Comparison of ENCODE assay signal across 27 mouse cellular contexts in the genomic region with DNA sequence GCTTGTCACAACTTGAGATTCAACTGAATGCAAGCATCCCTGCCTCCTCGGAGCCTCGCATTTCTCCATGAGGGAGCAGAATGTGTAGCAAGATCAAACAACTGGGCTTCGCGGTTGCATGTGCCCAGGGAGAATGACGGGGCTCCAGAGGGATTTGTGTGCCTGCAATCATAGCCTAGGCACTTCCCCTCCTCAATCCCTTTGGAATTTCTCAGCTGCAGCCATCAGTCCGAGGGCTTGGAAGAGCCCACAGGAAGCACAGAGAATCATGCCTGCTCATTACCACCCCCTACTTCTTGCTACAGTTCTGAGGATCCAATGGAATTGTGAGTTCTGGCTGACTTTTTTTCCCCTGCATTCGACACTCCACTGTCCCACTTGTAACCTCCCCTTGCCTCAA.
DNase-seq lines count a peak whose midpoint lies in the region; ATAC-seq lines count a peak whose summit lies in the region.
"Had no signal": no experiment of that assay in that cellular context is flagged by ENCODE, and none has a peak within 500 bp of the region (broad histone marks: within the 10 kb centered on the region; RNA-seq: fewer than 3 reads in every experiment).

No protein-coding gene starts in this region.

- H3K4me2 ChIP-seq in lung, embryonic 16.5 days (ENCODE audit: low read depth, low read length): no peak overlapping the region
- H3K4me2 ChIP-seq in embryonic facial prominence, embryonic 14.5 days (ENCODE audit: low read depth, low read length): no peak overlapping the region
- no peak overlapping the region for H3K4me2 ChIP-seq in forebrain, embryonic 11.5 days (ENCODE audit: low read depth, low read length, severe bottlenecking)
- H3K4me2 ChIP-seq: embryonic facial prominence, embryonic 15.5 days; forebrain, embryonic 12.5 days; forebrain, embryonic 15.5 days; heart, embryonic 12.5 days; heart, embryonic 15.5 days; hindbrain, embryonic 13.5 days; intestine, embryonic 15.5 days had no signal

- no peak overlapping the region for H3K27ac ChIP-seq in lung, embryonic 16.5 days (ENCODE audit: low read length)
- no peak overlapping the region for H3K27ac ChIP-seq in embryonic facial prominence, embryonic 14.5 days (replicated peaks; ENCODE audit: low read depth, low read length)
- H3K27ac ChIP-seq in forebrain, embryonic 11.5 days (ENCODE audit: low read depth, low read length): no peak overlapping the region
- H3K27ac ChIP-seq: embryonic facial prominence, embryonic 15.5 days; forebrain, embryonic 12.5 days; forebrain, embryonic 15.5 days; heart, embryonic 15.5 days; hindbrain, embryonic 10.5 days; hindbrain, embryonic 13.5 days; intestine, embryonic 15.5 days had no signal

- ATAC-seq in lung, embryonic 16.5 days (ENCODE audit: low read depth): 0 out of 2 replicates have a peak, but pooled peaks have one; percentile 8
- ATAC-seq in embryonic facial prominence, embryonic 14.5 days (ENCODE audit: low read depth): peak; percentile 37; the same call in 1 of the 2 replicates
- ATAC-seq in forebrain, embryonic 11.5 days (replicated peaks; ENCODE audit: low FRiP score): no peak
- ATAC-seq: forebrain, embryonic 15.5 days; hindbrain, embryonic 16.5 days; intestine, embryonic 15.5 days; Patski had no signal

- DNase-seq in adrenal gland, postnatal 10 days: peak; percentile 43
- no peak for DNase-seq in adrenal gland, postnatal 36 days
- DNase-seq in lung, postnatal 10 days: no peak
- peak; percentile 55 for DNase-seq in embryonic facial prominence, embryonic 14.5 days (ENCODE audit: low spot score)
- no peak for DNase-seq in forebrain, embryonic 11.5 days (ENCODE audit: low spot score)
- DNase-seq: cerebellum, adult 11 months; cerebellum, adult 2 months; cerebellum, adult 9-11 months; cerebellum, postnatal 36 days; embryo, embryonic 11 days; gastrocnemius, postnatal 10 days; gastrocnemius, postnatal 36 days; heart, postnatal 10 days; heart, postnatal 36 days; kidney, adult 11 months had no signal

- no peaks in the 10 kb centered on the region for H3K27me3 ChIP-seq in lung, embryonic 16.5 days (ENCODE audit: control insufficient read depth, insufficient read depth, low read depth, low read length)
- no peaks in the 10 kb centered on the region for H3K27me3 ChIP-seq in embryonic facial prominence, embryonic 14.5 days (replicated peaks; ENCODE audit: control insufficient read depth, insufficient read depth, low read length)
- H3K27me3 ChIP-seq in forebrain, embryonic 11.5 days (ENCODE audit: control insufficient read depth, insufficient read depth, low read length): no peaks in the 10 kb centered on the region
- H3K27me3 ChIP-seq: embryonic facial prominence, embryonic 15.5 days; forebrain, embryonic 12.5 days; forebrain, embryonic 15.5 days; heart, embryonic 12.5 days; heart, embryonic 15.5 days; hindbrain, embryonic 13.5 days; intestine, embryonic 15.5 days; Patski had no signal

- H3K9me3 ChIP-seq in lung, embryonic 16.5 days (ENCODE audit: control insufficient read depth, low read length): no peaks in the 10 kb centered on the region
- no peaks in the 10 kb centered on the region for H3K9me3 ChIP-seq in embryonic facial prominence, embryonic 14.5 days (ENCODE audit: control insufficient read depth, low read length)
- no peaks in the 10 kb centered on the region for H3K9me3 ChIP-seq in forebrain, embryonic 11.5 days (ENCODE audit: control insufficient read depth, low read length)
- H3K9me3 ChIP-seq: embryonic facial prominence, embryonic 15.5 days; forebrain, embryonic 12.5 days; forebrain, embryonic 15.5 days; heart, embryonic 12.5 days; heart, embryonic 15.5 days; hindbrain, embryonic 10.5 days; hindbrain, embryonic 13.5 days; intestine, embryonic 15.5 days had no signal

- 49% methylated on average over 7 of the region's 7 CpGs for WGBS in lung, embryonic 16.5 days
- whole genome bisulfite sequencing in embryonic facial prominence, embryonic 14.5 days: 36% methylated on average over 7 of the region's 7 CpGs
- WGBS in forebrain, embryonic 11.5 days: 59% methylated on average over 7 of the region's 7 CpGs

- no peak overlapping the region for H3K9ac ChIP-seq in lung, embryonic 16.5 days (ENCODE audit: low read length)
- H3K9ac ChIP-seq in embryonic facial prominence, embryonic 14.5 days (ENCODE audit: low read depth, low read length): no peak overlapping the region
- H3K9ac ChIP-seq in forebrain, embryonic 11.5 days (ENCODE audit: low read length): no peak overlapping the region
- H3K9ac ChIP-seq: embryonic facial prominence, embryonic 15.5 days; forebrain, embryonic 12.5 days; forebrain, embryonic 15.5 days; heart, embryonic 12.5 days; heart, embryonic 15.5 days; hindbrain, embryonic 13.5 days; intestine, embryonic 15.5 days had no signal

- H3K4me3 ChIP-seq in lung, embryonic 16.5 days (ENCODE audit: low read length): no peak overlapping the region
- no peak overlapping the region for H3K4me3 ChIP-seq in embryonic facial prominence, embryonic 14.5 days (ENCODE audit: low read depth, low read length)
- no peak overlapping the region for H3K4me3 ChIP-seq in forebrain, embryonic 11.5 days (ENCODE audit: low read depth, low read length)
- H3K4me3 ChIP-seq: embryonic facial prominence, embryonic 15.5 days; forebrain, embryonic 12.5 days; forebrain, embryonic 15.5 days; heart, embryonic 12.5 days; heart, embryonic 15.5 days; hindbrain, embryonic 10.5 days; hindbrain, embryonic 13.5 days; intestine, embryonic 15.5 days had no signal

- no peaks in the 10 kb centered on the region for H3K36me3 ChIP-seq in lung, embryonic 16.5 days (ENCODE audit: control insufficient read depth, insufficient read depth, low read length)
- no peaks in the 10 kb centered on the region for H3K36me3 ChIP-seq in embryonic facial prominence, embryonic 14.5 days (ENCODE audit: control insufficient read depth, insufficient read depth, low read length)
- H3K36me3 ChIP-seq in forebrain, embryonic 11.5 days (ENCODE audit: control insufficient read depth, insufficient read depth, low read length): no peaks in the 10 kb centered on the region
- H3K36me3 ChIP-seq: embryonic facial prominence, embryonic 15.5 days; forebrain, embryonic 12.5 days; forebrain, embryonic 15.5 days; G1E; heart, embryonic 12.5 days; heart, embryonic 15.5 days; hindbrain, embryonic 10.5 days; hindbrain, embryonic 13.5 days; intestine, embryonic 15.5 days had no signal

- peaks cover 14% of the 10 kb centered on the region for H3K4me1 ChIP-seq in lung, embryonic 16.5 days (replicated peaks; ENCODE audit: control insufficient read depth, insufficient read depth, low read length)
- H3K4me1 ChIP-seq in embryonic facial prominence, embryonic 14.5 days (ENCODE audit: control insufficient read depth, insufficient read depth, low read length): peaks cover 22% of the 10 kb centered on the region
- no peaks in the 10 kb centered on the region for H3K4me1 ChIP-seq in forebrain, embryonic 11.5 days (replicated peaks; ENCODE audit: control insufficient read depth, insufficient read depth, low read length)
- H3K4me1 ChIP-seq: forebrain, embryonic 15.5 days had no signal

Comparison
In these comparisons a context has a peak if more than half of its experiments do, and no peak if none do; other contexts are left out.
1. DNase-seq: peak in adrenal gland, postnatal 10 days (single experiment) and embryonic facial prominence, embryonic 14.5 days (single experiment); none in adrenal gland, postnatal 36 days (0 of 2), lung, postnatal 10 days (single experiment) and forebrain, embryonic 11.5 days (single experiment).